Mouse (Mus musculus): ENCODE results near the gene Tnfsf14. TPM values are rescaled to one million over a fixed set of nuclear protein-coding genes. Genes with fewer than 3 reads are reported as not detected.

The Tnfsf14 gene
- polyA plus RNA-seq, 2 experiments from 2014 or later: 5.9 to 11.7 TPM

Other genes with a start within 250 kb of the Tnfsf14 start
- under 1 TPM in 1 of 2 experiments, not detected in 1; 0.16 TPM for gene Acer1, start 212.1 kb downstream of the Tnfsf14 start, polyA plus RNA-seq (2017; shearing (Covaris generic))
- 100 to 1,000 TPM; 108 to 110 TPM for gene Clpp, start 203.9 kb downstream of the Tnfsf14 start, polyA plus RNA-seq (2017; shearing (Covaris generic))
- gene Alkbh7, start 196.8 kb downstream of the Tnfsf14 start, polyA plus RNA-seq (2017; shearing (Covaris generic)): 10 to 100 TPM; 21.6 to 25.1 TPM
- gene Pspn, start 194.2 kb downstream of the Tnfsf14 start, polyA plus RNA-seq (2017; shearing (Covaris generic)): not detected
- 100 to 1,000 TPM in 1 of 2 experiments, 10 to 100 TPM in 1; 72.1 to 102 TPM for gene Gtf2f1, start 182.9 kb downstream of the Tnfsf14 start, polyA plus RNA-seq (2017; shearing (Covaris generic))
- gene Gm17949, start 182.7 kb downstream of the Tnfsf14 start, polyA plus RNA-seq (2017; shearing (Covaris generic)): 1 to 10 TPM in 1 of 2 experiments, not detected in 1; 1.5 TPM
- 10 to 100 TPM; 16.0 to 29.4 TPM for gene Khsrp, start 162.7 kb downstream of the Tnfsf14 start, polyA plus RNA-seq (2017; shearing (Covaris generic))
- gene Slc25a41, start 152.5 kb downstream of the Tnfsf14 start, polyA plus RNA-seq (2017; shearing (Covaris generic)): not detected
- gene Crb3, start 135.1 kb downstream of the Tnfsf14 start, polyA plus RNA-seq (2017; shearing (Covaris generic)): 1 to 10 TPM; 2.1 to 2.9 TPM
- gene Slc25a23, start 134.3 kb downstream of the Tnfsf14 start, polyA plus RNA-seq (2017; shearing (Covaris generic)): 1 to 10 TPM; 2.3 to 3.4 TPM
- gene Dennd1c, start 115.7 kb downstream of the Tnfsf14 start, polyA plus RNA-seq (2017; shearing (Covaris generic)): 100 to 1,000 TPM; 215 to 337 TPM
- gene Tubb4a, start 106.4 kb downstream of the Tnfsf14 start, polyA plus RNA-seq (2017; shearing (Covaris generic)): 1 to 10 TPM; 4.3 to 7.8 TPM
- 10 to 100 TPM in 1 of 2 experiments, 1 to 10 TPM in 1; 8.2 to 11.9 TPM for gene Tnfsf9, start 88.9 kb downstream of the Tnfsf14 start, polyA plus RNA-seq (2017; shearing (Covaris generic))
- under 1 TPM in 1 of 2 experiments, not detected in 1; 0.52 TPM for gene Cd70, start 44.4 kb downstream of the Tnfsf14 start, polyA plus RNA-seq (2017; shearing (Covaris generic))
- 1 to 10 TPM in 1 of 2 experiments, under 1 TPM in 1; 0.85 to 1.3 TPM for gene C3, start 34.0 kb upstream of the Tnfsf14 start, polyA plus RNA-seq (2017; shearing (Covaris generic))
- gene Gpr108, start 54.3 kb upstream of the Tnfsf14 start, polyA plus RNA-seq (2017; shearing (Covaris generic)): 10 to 100 TPM; 62.0 to 94.4 TPM
- gene Trip10, start 55.3 kb upstream of the Tnfsf14 start, polyA plus RNA-seq (2017; shearing (Covaris generic)): 1 to 10 TPM; 2.6 to 3.6 TPM
- 100 to 1,000 TPM in 1 of 2 experiments, 10 to 100 TPM in 1; 88.9 to 130 TPM for gene Vav1, start 84.9 kb upstream of the Tnfsf14 start, polyA plus RNA-seq (2017; shearing (Covaris generic))
- gene Adgre1, start 164.5 kb upstream of the Tnfsf14 start, polyA plus RNA-seq (2017; shearing (Covaris generic)): 1 to 10 TPM in 1 of 2 experiments, under 1 TPM in 1; 0.79 to 2.9 TPM